Mouse (Mus musculus): ENCODE measurements around the gene Fam171a1.

- no peak for TF ChIP-seq CTCF (IDR thresholded peaks at IDR 0.05; ENCODE audit: low read depth, low read length)
- TF ChIP-seq POLR2A (IDR thresholded peaks at IDR 0.05; ENCODE audit: borderline replicate concordance, low read depth, low read length) = no peak
These were observed 114.5 kb downstream of the Fam171a1 start for GRCm38 (mm10) chr2:3228475-3228874.

All from bone marrow macrophage, adult 2 months (primary cell).